Mouse (Mus musculus): ENCODE data around the gene Gm20422.

GRCm38 (mm10) chr8:69715366-69715765 lies 59.3 kb downstream of the Gm20422 start:
- TF ChIP-seq CTCF (IDR thresholded peaks at IDR 0.05; ENCODE audit: low read depth): no peak
- no peak for TF ChIP-seq EP300 (IDR thresholded peaks at IDR 0.05; ENCODE audit: low read depth)

All from liver, postnatal 0 days (tissue).